Mouse (Mus musculus) lung, embryonic 16.5 days (tissue): ENCODE data around the gene Vmn2r49. TPM values are rescaled to one million over a fixed set of nuclear protein-coding genes. Genes with fewer than 3 reads are reported as not detected.
"Not testable (repeated sequence)": the region's sequence is repeated elsewhere in the genome, so short reads cannot be mapped to it uniquely, and the experiment has no call there.

Experiments used
- ATAC-seq: fragments of 200-750 bp; cut with Nextera tagmentation; 2 replicates; pipeline ENCODE4 v1.8.0; 2017; ENCODE audit warnings: low read depth, mild to moderate bottlenecking, moderate library complexity
- H3K27ac ChIP-seq: fragments of 300-500 bp; sonication (generic); 2 replicates; pipeline ENCODE4 v1.5.1; 2014; ENCODE audit warnings: mild to moderate bottlenecking, control low read depth, low read length
- H3K27me3 ChIP-seq: fragments of 300-500 bp; sonication (generic); 2 replicates; pipeline ENCODE4 v1.6.1; 2014; ENCODE audit warnings: low read depth, low read length, mixed read lengths; ENCODE audit not compliant: control insufficient read depth, insufficient read depth
- H3K36me3 ChIP-seq: fragments of 300-500 bp; sonication (generic); 2 replicates; pipeline ENCODE4 v1.6.1; 2014; ENCODE audit warnings: low read length; ENCODE audit not compliant: control insufficient read depth, insufficient read depth
- H3K4me1 ChIP-seq: fragments of 300-500 bp; sonication (generic); replicated peaks from 2 replicates; pipeline ENCODE4 v1.6.1; 2014; ENCODE audit warnings: low read length, mixed read lengths; ENCODE audit not compliant: control insufficient read depth, insufficient read depth
- H3K4me2 ChIP-seq: fragments of 300-500 bp; sonication (generic); 2 replicates; pipeline ENCODE4 v1.6.1; 2014; ENCODE audit warnings: low read depth, low read length, control low read depth
- H3K4me3 ChIP-seq: fragments of 300-500 bp; sonication (generic); 2 replicates; pipeline ENCODE4 v1.5.1; 2014; ENCODE audit warnings: mild to moderate bottlenecking, low read length, control low read depth
- H3K9ac ChIP-seq: fragments of 300-500 bp; sonication (generic); 2 replicates; pipeline ENCODE4 v1.6.1; 2014; ENCODE audit warnings: low read length, control low read depth
- H3K9me3 ChIP-seq: fragments of 300-500 bp; sonication (generic); 2 replicates; pipeline ENCODE4 v1.6.1; 2016; ENCODE audit warnings: low read length; ENCODE audit not compliant: control insufficient read depth
- WGBS: fragments of 180-500 bp; shearing (Covaris S2); extraction: QIAGEN DNeasy Blood & Tissue Kit; methylation state at CpG from one replicate; pipeline ENCODE4 v1.1.7; 2014; 5-methylcytosine and 5-hydroxymethylcytosine counted together
- polyA plus RNA-seq: library from polyadenylated mRNA; unstranded; fragments of >200 nt; fragmentation: Nextera tagmentation; extraction: Ambion mirVana; gene quantifications from 2 replicates; pipeline ENCODE4 v1.2.1, GENCODE M21; 2015

Gene Vmn2r49
- polyA plus RNA-seq: not detected in 2 replicates

DNA sequence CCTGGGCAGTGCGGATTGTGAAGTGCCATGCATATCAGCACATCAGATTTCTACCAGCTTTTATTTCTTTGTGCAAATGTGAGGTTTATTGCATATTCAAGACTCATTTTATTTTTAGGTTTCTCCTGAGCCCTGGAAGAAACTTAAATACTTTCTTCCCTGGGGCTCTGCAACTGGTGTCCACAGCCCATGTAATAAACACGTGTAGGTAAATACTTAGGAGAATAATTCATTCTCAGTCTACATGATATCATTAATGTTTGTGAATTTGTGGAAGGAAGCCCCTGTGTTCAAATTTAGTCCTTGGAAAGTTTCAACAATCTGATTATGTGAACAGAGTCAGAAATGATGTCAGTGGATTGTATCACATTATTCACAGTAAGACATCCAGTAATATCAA, at the start of gene Vmn2r49:
Vmn2r49 (minus strand) TSS at position 101 of the 400 bp plus-strand sequence.
- H3K9ac ChIP-seq, H3K4me3 ChIP-seq, H3K36me3 ChIP-seq, H3K4me1 ChIP-seq, H3K27me3 ChIP-seq, H3K4me2 ChIP-seq, H3K9me3 ChIP-seq, ATAC-seq, H3K27ac ChIP-seq: not testable (repeated sequence)
- no CpG with 5 or more reads among the region's 2 CpGs for WGBS

GRCm38 (mm10) chr7:9953485-9953884, 38.6 kb downstream of the Vmn2r49 start, which contains the start of gene Vmn2r48:
Gene Vmn2r48 (minus strand): TSS chr7:9953585.
- not testable (repeated sequence) for H3K36me3 ChIP-seq, ATAC-seq
- WGBS: 79% methylated on average over 2 of the region's 2 CpGs

More at GRCm38 (mm10) chr7:9953485-9953884, 38.6 kb downstream of the Vmn2r49 start, which contains the start of gene Vmn2r48:
- H3K27ac ChIP-seq, H3K4me2 ChIP-seq, H3K9ac ChIP-seq, H3K4me1 ChIP-seq, H3K9me3 ChIP-seq, H3K4me3 ChIP-seq, H3K27me3 ChIP-seq: not testable (repeated sequence)

Other genes starting within 250 kb of the Vmn2r49 start
- gene Vmn2r46, start 221.7 kb downstream of the Vmn2r49 start, polyA plus RNA-seq: 0.13 TPM in 1 of 2 replicates, not detected in the other
- gene Vmn2r47, start 150.9 kb downstream of the Vmn2r49 start, polyA plus RNA-seq: not detected in 2 replicates
- not detected in 2 replicates for gene Vmn2r48, start 38.7 kb downstream of the Vmn2r49 start, polyA plus RNA-seq
- gene Vmn2r50, start 61.0 kb upstream of the Vmn2r49 start, polyA plus RNA-seq: not detected in 2 replicates
- gene Vmn2r51, start 113.5 kb upstream of the Vmn2r49 start, polyA plus RNA-seq: not detected in 2 replicates
- gene Vmn2r52, start 184.3 kb upstream of the Vmn2r49 start, polyA plus RNA-seq: not detected in 2 replicates